Mouse (Mus musculus) left cerebral cortex, postnatal 14 days (tissue): ENCODE measurements at regions not wholly inside any gene's neighbourhood (a gene's known extent, or its start where the extent isn't known, plus 50 kb on each side); places are given as distances from the start of the nearest gene placed in this dataset.

Source experiments
- DNase-seq, 2 experiments: peaks; one replicate each; pipeline ENCODE4 v3.0.0; 2021 to 2022; ENCODE audit warnings: low spot score in 2 of 2, mixed read lengths in 1 of 2
- intact Hi-C: fragments of 180-260 bp; cut with DNase I; formaldehyde crosslinking; loops from one replicate; pipeline ENCODE4 v1.15.1; 2025

DNA sequence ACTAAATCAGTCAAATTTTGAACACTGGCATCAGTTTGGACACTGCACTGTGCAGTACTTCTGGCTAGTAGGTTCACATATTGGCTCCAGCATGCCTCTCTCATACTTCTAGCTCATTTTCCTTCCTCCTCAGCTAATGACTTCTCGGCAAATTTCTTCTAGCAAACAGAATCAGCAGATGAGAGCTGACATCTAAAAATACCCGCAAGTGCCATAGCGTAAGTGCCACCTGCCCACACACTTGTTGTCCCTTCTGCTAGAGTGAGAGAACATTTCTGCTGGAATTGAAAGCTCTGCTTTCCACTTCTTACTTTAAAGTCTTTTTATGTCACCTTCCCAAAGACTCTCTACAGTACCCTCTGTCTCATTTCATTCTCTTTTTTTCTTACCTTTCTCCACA lies 835.4 kb upstream of the Celf2 start:
- intact Hi-C loops: loop anchor here (10.0 kb wide), 1 partner anchor 320 kb away; no protein-coding TSS in a partner anchor
- DNase-seq: peak; percentile 80 to 94

DNA sequence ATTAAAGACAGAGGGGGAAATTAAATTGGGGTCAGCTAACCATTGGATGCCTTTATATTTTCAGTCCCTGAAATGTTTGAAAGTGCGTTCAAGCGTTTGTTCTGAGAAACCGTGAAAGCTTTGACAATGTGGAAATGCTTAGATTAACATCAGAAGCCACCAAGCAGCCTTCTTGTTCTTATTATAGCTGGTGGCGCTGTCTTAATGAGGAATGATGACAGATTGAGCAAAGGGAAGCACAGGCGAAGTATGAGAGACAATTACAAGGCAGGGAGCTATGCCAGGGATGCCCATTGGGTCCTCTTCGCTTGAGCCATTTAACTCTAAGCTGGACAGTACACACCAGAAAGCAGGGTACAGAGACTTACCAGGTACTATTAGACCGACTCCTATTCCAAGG lies 828.9 kb upstream of the Celf2 start:
- DNase-seq: peak; percentile 39 to 49
- intact Hi-C loops: no loop called here

DNA sequence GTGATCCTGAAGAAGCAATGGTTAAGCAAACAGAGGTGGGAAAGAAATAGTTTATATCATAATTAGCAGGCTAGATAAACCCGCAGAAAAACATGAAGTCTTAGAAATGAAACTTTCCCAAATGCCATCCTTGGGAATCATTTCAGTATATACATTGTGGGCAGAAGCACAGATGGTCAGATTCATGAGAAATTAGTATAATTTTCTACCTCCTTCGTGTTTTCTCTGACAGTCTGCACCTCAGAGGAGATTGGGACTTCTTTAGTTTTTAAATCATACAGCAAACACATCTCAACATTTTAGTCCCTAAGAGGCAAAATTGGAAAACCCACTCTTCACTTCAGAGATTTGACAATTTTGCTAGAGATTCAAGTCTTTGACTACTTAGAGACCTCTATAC lies 786.6 kb upstream of the Celf2 start:
- intact Hi-C loops: no loop called here
- DNase-seq: no peak

DNA sequence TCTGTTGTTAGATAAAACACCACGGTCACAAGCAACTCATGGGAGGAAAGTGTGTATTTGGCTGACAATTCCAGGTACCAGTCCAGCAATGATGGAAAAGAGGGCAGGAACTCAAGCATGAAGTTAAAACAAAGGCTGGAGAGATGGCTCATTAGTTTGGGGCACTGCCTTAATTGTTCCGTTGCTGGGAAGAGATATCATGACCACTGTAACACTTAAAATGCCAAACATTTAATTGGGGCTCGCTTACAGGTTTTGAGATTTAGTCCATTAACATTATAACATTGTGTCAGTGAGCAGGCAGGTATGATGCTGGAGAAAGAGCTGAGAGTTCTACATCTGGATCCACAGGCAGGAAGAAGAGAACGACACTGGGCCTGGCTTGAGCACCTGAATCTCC lies 782.0 kb upstream of the Celf2 start:
- intact Hi-C loops: no loop called here
- DNase-seq: no peak

DNA sequence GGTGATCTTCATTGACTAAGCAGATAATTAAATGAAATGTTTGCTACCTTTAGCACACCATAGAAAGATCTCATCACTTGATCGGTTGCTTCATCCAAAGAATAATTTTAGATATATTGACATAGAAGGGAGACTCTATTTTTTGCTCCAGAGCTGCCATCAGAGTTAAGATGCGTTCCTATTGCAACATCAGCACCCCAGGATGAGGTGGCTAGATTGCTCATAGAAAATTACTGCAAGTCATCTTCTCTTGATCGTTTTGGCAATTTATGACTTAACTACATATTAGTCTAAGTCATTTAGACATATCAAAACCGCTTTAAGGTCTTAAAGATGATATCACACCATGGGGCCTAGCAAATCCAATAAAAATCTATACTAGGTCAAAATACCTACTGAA lies 778.0 kb upstream of the Celf2 start:
- intact Hi-C loops: no loop called here

DNA sequence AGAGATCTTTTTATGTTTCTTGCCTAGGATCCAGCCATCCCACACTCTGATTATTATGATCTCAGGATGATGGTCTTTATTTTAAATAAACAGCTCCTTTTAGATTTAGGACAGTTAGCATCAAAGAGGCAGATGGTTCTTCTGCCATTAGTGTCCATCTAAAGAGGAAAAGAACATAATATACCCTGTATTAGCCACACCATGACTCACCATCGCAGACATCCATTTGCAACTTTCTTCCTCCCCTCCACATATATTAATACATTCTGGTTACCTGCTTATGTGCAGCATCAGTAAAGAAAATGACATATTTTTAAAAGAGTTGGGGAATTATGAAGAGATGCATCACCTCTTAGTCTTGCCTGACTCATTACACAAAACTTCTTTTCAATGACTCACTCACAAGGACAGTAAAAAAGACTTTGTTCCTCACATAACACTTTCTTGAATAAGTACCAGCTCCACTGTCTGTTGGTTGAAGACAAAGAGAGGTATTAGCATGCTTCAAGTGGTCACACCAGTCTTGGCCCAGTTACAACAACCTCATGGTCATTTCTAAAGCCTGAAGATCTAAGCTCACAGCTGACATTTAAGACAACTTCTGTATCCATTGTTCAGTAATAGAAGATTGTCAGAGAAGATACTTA lies 766.9 kb upstream of the Celf2 start:
- intact Hi-C loops: no loop called here
- DNase-seq: peak in 1 of 2 experiments; percentile 11

More for the DNA sequence above, 778.0 kb upstream of the Celf2 start:
- no peak for DNase-seq
